Mouse (Mus musculus) heart, embryonic 10.5 days (tissue): ENCODE results near the gene Pank4. TPM values are rescaled to one million over a fixed set of nuclear protein-coding genes. Genes with fewer than 3 reads are reported as not detected.

Source experiments
- DNase-seq: peaks from one replicate; pipeline ENCODE4 v3.0.0-alpha.2; 2017; ENCODE audit warnings: low spot score
- H3K27ac ChIP-seq: fragments of 300-500 bp; sonication (generic); 2 replicates; pipeline ENCODE4 v1.5.1; 2016; ENCODE audit warnings: mild to moderate bottlenecking
- H3K27me3 ChIP-seq: fragments of 300-500 bp; sonication (generic); 2 replicates; pipeline ENCODE4 v1.6.1; 2016; ENCODE audit warnings: mild to moderate bottlenecking; ENCODE audit not compliant: poor library complexity, insufficient read depth, severe bottlenecking
- H3K36me3 ChIP-seq: fragments of 300-500 bp; sonication (generic); 2 replicates; pipeline ENCODE4 v1.6.1; 2016; ENCODE audit warnings: mild to moderate bottlenecking, moderate library complexity
- H3K4me1 ChIP-seq: fragments of 300-500 bp; sonication (generic); 2 replicates; pipeline ENCODE4 v1.6.1; 2016; ENCODE audit warnings: mild to moderate bottlenecking
- H3K4me3 ChIP-seq: fragments of 300-500 bp; sonication (generic); 2 replicates; pipeline ENCODE4 v1.5.1; 2016; ENCODE audit warnings: mild to moderate bottlenecking, moderate library complexity
- H3K9me3 ChIP-seq: fragments of 300-500 bp; sonication (generic); 2 replicates; pipeline ENCODE4 v1.6.1; 2016; ENCODE audit warnings: mild to moderate bottlenecking, moderate library complexity
- WGBS: fragments of 180-500 bp; shearing (Covaris S2); methylation state at CpG from one replicate; pipeline ENCODE4 v1.1.7; 2016; 5-methylcytosine and 5-hydroxymethylcytosine counted together
- polyA plus RNA-seq: library from polyadenylated mRNA; unstranded; fragments of >200 nt; fragmentation: Nextera tagmentation; extraction: Ambion mirVana; gene quantifications from 2 replicates; pipeline ENCODE4 v1.2.1, GENCODE M21; 2016

The Pank4 gene
- polyA plus RNA-seq, 1 experiment from 2014 or later, result 49.2 TPM

- H3K36me3 ChIP-seq, result no peaks in the 10 kb centered on the region
- peaks cover 69% of the 10 kb centered on the region for H3K27me3 ChIP-seq
- no peaks in the 10 kb centered on the region for H3K9me3 ChIP-seq
- 62% methylated on average over 2 of the region's 2 CpGs for WGBS
- H3K27ac ChIP-seq, result no peak overlapping the region
- no peak for DNase-seq
- no peak overlapping the region for H3K4me3 ChIP-seq
- peaks cover 14% of the 10 kb centered on the region for H3K4me1 ChIP-seq
Measured at GRCm38 (mm10) chr4:155012115-155012514, 48.2 kb downstream of the Pank4 start.

GRCm38 (mm10) chr4:155012788-155013187, 48.9 kb downstream of the Pank4 start:
- no peak for DNase-seq
- no peaks in the 10 kb centered on the region for H3K9me3 ChIP-seq
- H3K27me3 ChIP-seq, result peaks cover 69% of the 10 kb centered on the region
- H3K4me3 ChIP-seq, result no peak overlapping the region
- H3K36me3 ChIP-seq, result no peaks in the 10 kb centered on the region
- 5% methylated on average over 4 of the region's 4 CpGs for WGBS
- no peak overlapping the region for H3K27ac ChIP-seq
- H3K4me1 ChIP-seq, result peaks cover 14% of the 10 kb centered on the region

DNA sequence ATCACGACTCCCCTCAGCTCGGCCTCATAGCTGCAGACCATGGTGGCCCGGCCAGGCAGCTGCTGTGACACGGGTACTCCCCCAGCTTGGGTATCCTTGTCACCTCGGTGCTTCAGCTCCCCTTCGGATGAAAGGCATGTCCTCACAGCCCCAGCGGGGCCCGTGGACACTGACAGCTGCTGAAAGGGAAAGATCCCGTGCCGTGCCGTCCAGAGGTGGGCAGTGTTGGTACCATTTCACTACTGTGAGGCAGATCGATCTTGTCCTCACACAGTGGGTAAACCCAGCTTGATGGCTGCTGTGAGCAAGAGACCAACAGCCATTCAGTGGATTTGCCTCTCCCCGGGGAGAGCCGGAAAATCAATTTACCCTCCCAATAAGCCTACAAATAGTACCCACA, 50.3 kb downstream of the Pank4 start:
- Histone ChIP-seq H3K27me3 (peaks cover 74% of the 10 kb centered on the region), H3K4me1 (peaks cover 21% of the 10 kb centered on the region), H3K9me3 (no peaks in the 10 kb centered on the region), H3K4me3 (no peak overlapping the region), H3K36me3 (no peaks in the 10 kb centered on the region), H3K27ac (no peak overlapping the region)
- WGBS, result 66% methylated on average over 14 of the region's 14 CpGs
- no peak for DNase-seq

GRCm38 (mm10) chr4:155014791-155015190, 50.9 kb downstream of the Pank4 start:
- WGBS, result 68% methylated on average over 12 of the region's 12 CpGs
- Histone ChIP-seq H3K9me3 (no peaks in the 10 kb centered on the region), H3K27ac (no peak overlapping the region), H3K27me3 (peaks cover 77% of the 10 kb centered on the region), H3K4me3 (no peak overlapping the region), H3K36me3 (no peaks in the 10 kb centered on the region), H3K4me1 (peaks cover 26% of the 10 kb centered on the region)
- DNase-seq, result no peak

GRCm38 (mm10) chr4:155015550-155015949, 51.6 kb downstream of the Pank4 start:
- H3K36me3 ChIP-seq, result no peaks in the 10 kb centered on the region
- no peak for DNase-seq
- no peak overlapping the region for H3K4me3 ChIP-seq
- peaks cover 82% of the 10 kb centered on the region for H3K27me3 ChIP-seq
- 66% methylated on average over 4 of the region's 4 CpGs for WGBS
- H3K9me3 ChIP-seq, result no peaks in the 10 kb centered on the region
- H3K4me1 ChIP-seq, result peaks cover 28% of the 10 kb centered on the region
- no peak overlapping the region for H3K27ac ChIP-seq

- no peak for DNase-seq
- Histone ChIP-seq H3K9me3 (no peaks in the 10 kb centered on the region), H3K27ac (no peak overlapping the region), H3K4me3 (no peak overlapping the region), H3K4me1 (peaks cover 28% of the 10 kb centered on the region), H3K27me3 (peaks cover 84% of the 10 kb centered on the region), H3K36me3 (no peaks in the 10 kb centered on the region)
- 61% methylated on average over 11 of the region's 11 CpGs for WGBS
Measured at GRCm38 (mm10) chr4:155016807-155017206, 52.9 kb downstream of the Pank4 start.

- Histone ChIP-seq H3K9me3 (no peaks in the 10 kb centered on the region), H3K27me3 (peaks cover 86% of the 10 kb centered on the region), H3K4me3 (no peak overlapping the region), H3K4me1 (peaks cover 28% of the 10 kb centered on the region), H3K36me3 (no peaks in the 10 kb centered on the region), H3K27ac (no peak overlapping the region)
- no peak for DNase-seq
- WGBS, result 65% methylated on average over 11 of the region's 11 CpGs
Measured at GRCm38 (mm10) chr4:155017253-155017878, 53.4 kb downstream of the Pank4 start.

- no peaks in the 10 kb centered on the region for H3K36me3 ChIP-seq
- peaks cover 81% of the 10 kb centered on the region for H3K27me3 ChIP-seq
- H3K9me3 ChIP-seq, result no peaks in the 10 kb centered on the region
- DNase-seq, result no peak
- 63% methylated on average over 8 of the region's 8 CpGs for WGBS
- H3K27ac ChIP-seq, result no peak overlapping the region
- peaks cover 28% of the 10 kb centered on the region for H3K4me1 ChIP-seq
- no peak overlapping the region for H3K4me3 ChIP-seq
Measured at GRCm38 (mm10) chr4:155018066-155018465, 54.1 kb downstream of the Pank4 start.

DNA sequence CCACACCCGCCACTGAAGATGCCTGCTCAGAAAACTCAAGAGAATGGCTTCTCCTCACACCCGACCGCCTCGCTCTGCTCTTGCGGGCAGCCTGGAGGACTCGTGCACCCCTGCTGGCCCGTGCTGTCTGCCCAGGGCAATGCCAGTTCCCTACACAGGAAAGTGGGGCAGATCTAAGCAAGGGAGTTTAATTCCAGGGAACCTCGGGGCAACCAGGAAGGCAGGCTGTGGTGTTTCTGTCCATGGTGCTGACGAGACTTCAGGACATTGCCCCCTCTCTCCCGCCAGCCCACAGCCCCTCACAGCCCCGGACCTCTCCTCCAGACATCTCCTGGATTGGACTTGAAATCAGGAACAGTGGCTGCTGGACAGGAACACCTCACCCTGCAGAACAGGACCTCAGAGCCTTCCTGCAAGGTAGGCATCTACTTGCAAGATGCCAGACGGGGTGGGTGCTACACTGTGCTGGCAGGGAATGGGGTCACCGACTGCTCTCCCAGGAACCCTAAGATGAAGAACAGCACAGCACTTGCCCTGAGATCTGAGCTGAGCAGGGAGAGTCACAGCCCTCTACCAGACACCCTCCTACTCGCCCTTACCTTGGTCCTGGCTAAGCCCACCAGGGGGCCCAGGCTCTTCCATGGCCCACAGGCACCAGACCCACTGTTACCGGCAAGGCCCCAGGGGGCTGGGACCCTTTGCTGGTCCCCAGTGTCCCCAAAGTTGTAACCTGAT, 54.8 kb downstream of the Pank4 start:
- Histone ChIP-seq H3K4me1 (peaks cover 28% of the 10 kb centered on the region), H3K4me3 (no peak overlapping the region), H3K36me3 (no peaks in the 10 kb centered on the region), H3K9me3 (no peaks in the 10 kb centered on the region), H3K27ac (no peak overlapping the region), H3K27me3 (peaks cover 79% of the 10 kb centered on the region)
- WGBS, result 6% methylated on average over 15 of the region's 15 CpGs
- DNase-seq, result peak; percentile 83

DNA sequence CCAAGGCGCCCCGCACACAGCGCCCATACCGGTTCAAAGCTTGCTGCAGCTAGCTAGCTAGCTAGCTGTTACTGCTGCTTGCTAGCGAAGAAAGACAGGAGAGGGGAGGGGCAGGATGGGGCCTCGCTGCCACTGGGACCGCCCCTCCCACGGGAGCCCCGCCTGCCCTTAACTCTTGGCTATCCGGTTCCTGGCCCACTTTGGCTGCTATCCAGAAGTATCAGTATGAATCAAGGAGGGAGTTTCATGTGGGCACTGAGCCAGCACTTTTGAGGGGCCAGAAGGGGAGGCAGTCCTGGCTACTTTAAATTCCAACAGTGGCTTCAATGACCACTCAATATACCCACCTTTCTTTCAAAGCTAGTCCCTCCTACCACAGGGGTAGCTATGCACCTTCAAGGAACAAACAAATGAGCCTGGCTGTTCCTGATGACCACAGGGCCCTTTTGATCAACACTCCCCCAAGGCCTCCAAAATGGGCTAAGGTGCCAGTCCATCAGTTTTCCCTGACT, 55.5 kb downstream of the Pank4 start:
- H3K4me1 ChIP-seq, result peaks cover 28% of the 10 kb centered on the region
- H3K27me3 ChIP-seq, result peaks cover 79% of the 10 kb centered on the region
- no peaks in the 10 kb centered on the region for H3K9me3 ChIP-seq
- 0% methylated on average over 10 of the region's 10 CpGs for whole genome bisulfite sequencing
- no peaks in the 10 kb centered on the region for H3K36me3 ChIP-seq
- no peak overlapping the region for H3K27ac ChIP-seq
- no peak overlapping the region for H3K4me3 ChIP-seq
- no peak for DNase-seq

GRCm38 (mm10) chr4:155020141-155020540, 56.2 kb downstream of the Pank4 start:
- Histone ChIP-seq H3K4me1 (peaks cover 24% of the 10 kb centered on the region), H3K9me3 (no peaks in the 10 kb centered on the region), H3K36me3 (no peaks in the 10 kb centered on the region), H3K27me3 (peaks cover 75% of the 10 kb centered on the region), H3K4me3 (no peak overlapping the region), H3K27ac (no peak overlapping the region)
- DNase-seq, result no peak
- WGBS, result 42% methylated on average over 1 of the region's 1 CpGs

DNA sequence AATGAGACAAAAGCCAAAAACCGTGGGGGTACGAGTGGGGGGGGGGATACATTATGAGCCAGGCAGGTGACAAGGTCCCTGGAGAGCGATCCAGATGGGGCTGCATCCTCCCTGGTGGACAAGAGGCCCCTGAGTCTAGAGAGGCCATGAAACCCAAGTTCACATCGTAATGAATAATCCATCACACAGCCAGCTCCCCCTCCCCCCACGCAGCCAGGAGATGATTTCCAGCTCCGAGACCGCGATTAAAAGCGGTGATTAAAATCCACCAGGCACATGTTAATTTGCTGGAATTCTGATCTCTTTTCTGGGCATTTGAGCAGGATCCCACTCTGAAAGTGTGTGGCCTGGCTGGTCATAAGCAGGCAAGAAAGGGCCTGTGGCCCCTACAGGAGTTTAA, 56.9 kb downstream of the Pank4 start:
- DNase-seq, result no peak
- Histone ChIP-seq H3K27ac (no peak overlapping the region), H3K4me1 (peaks cover 19% of the 10 kb centered on the region), H3K4me3 (no peak overlapping the region), H3K9me3 (no peaks in the 10 kb centered on the region), H3K36me3 (no peaks in the 10 kb centered on the region), H3K27me3 (peaks cover 69% of the 10 kb centered on the region)
- 69% methylated on average over 9 of the region's 9 CpGs for WGBS

DNA sequence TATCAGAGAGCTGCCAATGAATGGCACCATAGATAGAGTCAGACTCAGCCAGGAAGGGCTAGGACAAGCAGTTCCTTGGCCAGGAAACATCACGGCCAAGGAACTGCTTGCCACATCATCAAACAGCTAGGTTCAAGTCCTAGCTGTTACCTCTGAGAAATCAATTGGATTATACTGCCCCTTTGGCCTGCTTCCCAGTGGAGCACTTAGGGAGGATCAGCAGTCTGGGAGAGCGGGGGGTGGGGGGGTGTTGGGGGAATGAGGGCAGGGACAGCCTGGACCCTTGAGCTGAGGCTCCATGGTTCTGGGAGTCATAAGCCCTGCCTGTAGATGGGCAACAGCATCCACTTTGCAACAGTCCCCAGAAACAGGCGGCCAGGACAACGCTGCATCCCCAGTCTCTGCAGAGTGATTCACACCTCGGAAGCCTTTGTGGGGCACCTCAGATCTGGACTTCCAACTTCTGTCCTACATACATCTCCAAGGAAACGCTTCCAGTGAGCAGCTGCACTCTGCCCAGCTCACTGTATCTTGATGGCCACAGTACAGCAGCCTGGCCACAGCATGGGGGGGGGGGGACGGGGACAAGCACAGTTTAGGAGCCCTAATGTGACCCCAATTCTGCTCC, 58.4 kb downstream of the Pank4 start:
- H3K27ac ChIP-seq, result no peak overlapping the region
- H3K4me3 ChIP-seq, result no peak overlapping the region
- no peaks in the 10 kb centered on the region for H3K9me3 ChIP-seq
- DNase-seq, result no peak
- WGBS, result 60% methylated on average over 7 of the region's 7 CpGs
- H3K36me3 ChIP-seq, result no peaks in the 10 kb centered on the region
- H3K27me3 ChIP-seq, result peaks cover 55% of the 10 kb centered on the region
- peaks cover 13% of the 10 kb centered on the region for H3K4me1 ChIP-seq
